Mouse (Mus musculus): ENCODE results near the gene Tbcd. TPM values are rescaled to one million over a fixed set of nuclear protein-coding genes. Genes with fewer than 3 reads are reported as not detected.
A peak's percentile ranks its signal among the peaks of the same experiment; 100 is the strongest.

Tbcd gene
- total RNA-seq, 2 experiments from 2014 or later, result 34.7 to 37.1 TPM

- Histone ChIP-seq H3K4me3 (no peak overlapping the region), H3K27ac (no peak overlapping the region)
- no peak for TF ChIP-seq CTCF (IDR thresholded peaks at IDR 0.05)
- intact Hi-C loops (cut with DNase I), result no loop called here
- no peak for DNase-seq (ENCODE audit: extremely low spot score in 1 of 2, low spot score in 2 of 2)
Observed at GRCm38 (mm10) chr11:121617371-121617770, 165.6 kb downstream of the Tbcd start.

GRCm38 (mm10) chr11:121625007-121625406 is 173.3 kb downstream of the Tbcd start:
- Histone ChIP-seq H3K4me3 (no peak overlapping the region), H3K27ac (no peak overlapping the region)
- intact Hi-C loops (cut with DNase I), result no loop called here
- no peak for DNase-seq (ENCODE audit: extremely low spot score in 1 of 2, low spot score in 2 of 2)
- no peak for TF ChIP-seq CTCF (IDR thresholded peaks at IDR 0.05)

- Histone ChIP-seq H3K4me3 (no peak overlapping the region), H3K27ac (no peak overlapping the region)
- DNase-seq (ENCODE audit: extremely low spot score in 1 of 2, low spot score in 2 of 2), result no peak
- TF ChIP-seq CTCF (IDR thresholded peaks at IDR 0.05), result no peak
- intact Hi-C loops (cut with DNase I), result no loop called here
Observed at GRCm38 (mm10) chr11:121627521-121627920, 175.8 kb downstream of the Tbcd start.

- no peak overlapping the region for H3K4me3 ChIP-seq
- intact Hi-C loops (cut with DNase I), result no loop called here
- no peak for TF ChIP-seq CTCF (IDR thresholded peaks at IDR 0.05)
Observed at GRCm38 (mm10) chr11:121629529-121629928, 177.8 kb downstream of the Tbcd start.

GRCm38 (mm10) chr11:121630406-121630805 is 178.7 kb downstream of the Tbcd start:
- intact Hi-C loops (cut with DNase I), result loop anchor here (1.0 kb wide), 1 partner anchor 178 kb away; no protein-coding TSS in a partner anchor
- peak; percentile 59 for TF ChIP-seq CTCF (IDR thresholded peaks at IDR 0.05)
- Histone ChIP-seq H3K27ac (no peak overlapping the region), H3K4me3 (no peak overlapping the region)
- DNase-seq (ENCODE audit: extremely low spot score in 1 of 2, low spot score in 2 of 2), result no peak

More at GRCm38 (mm10) chr11:121629529-121629928, 177.8 kb downstream of the Tbcd start:
- no peak overlapping the region for H3K27ac ChIP-seq
- DNase-seq (ENCODE audit: extremely low spot score in 1 of 2, low spot score in 2 of 2), result no peak

GRCm38 (mm10) chr11:121631410-121631809 is 179.7 kb downstream of the Tbcd start:
- no peak overlapping the region for H3K4me3 ChIP-seq
- DNase-seq (ENCODE audit: extremely low spot score in 1 of 2, low spot score in 2 of 2), result no peak
- intact Hi-C loops (cut with DNase I), result no loop called here
- no peak for TF ChIP-seq CTCF (IDR thresholded peaks at IDR 0.05)
- H3K27ac ChIP-seq, result no peak overlapping the region

- no peak overlapping the region for H3K4me3 ChIP-seq
- H3K27ac ChIP-seq, result no peak overlapping the region
- intact Hi-C loops (cut with DNase I), result no loop called here
- no peak for DNase-seq (ENCODE audit: extremely low spot score in 1 of 2, low spot score in 2 of 2)
- no peak for TF ChIP-seq CTCF (IDR thresholded peaks at IDR 0.05)
Observed at GRCm38 (mm10) chr11:121636646-121637045, 184.9 kb downstream of the Tbcd start.

GRCm38 (mm10) chr11:121641501-121642145 is 189.9 kb downstream of the Tbcd start:
- DNase-seq (ENCODE audit: extremely low spot score in 1 of 2, low spot score in 2 of 2), result no peak
- Histone ChIP-seq H3K27ac (no peak overlapping the region), H3K4me3 (no peak overlapping the region)
- intact Hi-C loops (cut with DNase I), result no loop called here
- no peak for TF ChIP-seq CTCF (IDR thresholded peaks at IDR 0.05)

- intact Hi-C loops (cut with DNase I), result no loop called here
- no peak for DNase-seq (ENCODE audit: extremely low spot score in 1 of 2, low spot score in 2 of 2)
- peak overlapping the region; percentile 50; the same call in 1 of the 2 replicates for H3K27ac ChIP-seq
- TF ChIP-seq CTCF (IDR thresholded peaks at IDR 0.05), result no peak
- no peak overlapping the region for H3K4me3 ChIP-seq
Observed at GRCm38 (mm10) chr11:121645394-121645793, 193.6 kb downstream of the Tbcd start.

GRCm38 (mm10) chr11:121647321-121647720 is 195.6 kb downstream of the Tbcd start:
- no peak for DNase-seq (ENCODE audit: extremely low spot score in 1 of 2, low spot score in 2 of 2)
- Histone ChIP-seq H3K4me3 (no peak overlapping the region), H3K27ac (no peak overlapping the region)
- intact Hi-C loops (cut with DNase I), result no loop called here
- no peak for TF ChIP-seq CTCF (IDR thresholded peaks at IDR 0.05)

- Histone ChIP-seq H3K4me3 (no peak overlapping the region), H3K27ac (no peak overlapping the region)
- DNase-seq (ENCODE audit: extremely low spot score in 1 of 2, low spot score in 2 of 2), result no peak
- intact Hi-C loops (cut with DNase I), result no loop called here
- no peak for TF ChIP-seq CTCF (IDR thresholded peaks at IDR 0.05)
Observed at GRCm38 (mm10) chr11:121648166-121648565, 196.4 kb downstream of the Tbcd start.

- peak overlapping the region; percentile 24; the same call in 1 of the 2 replicates for H3K27ac ChIP-seq
- TF ChIP-seq CTCF (IDR thresholded peaks at IDR 0.05), result peak; percentile 19
- intact Hi-C loops (cut with DNase I), result loop anchor here (5.0 kb wide), 1 partner anchor 92 kb away; no protein-coding TSS in a partner anchor
- peak; percentile 37 to 43 for DNase-seq (ENCODE audit: extremely low spot score in 1 of 2, low spot score in 2 of 2)
- H3K4me3 ChIP-seq, result no peak overlapping the region
Observed at GRCm38 (mm10) chr11:121649900-121650299, 198.2 kb downstream of the Tbcd start.

GRCm38 (mm10) chr11:121650668-121651067 is 198.9 kb downstream of the Tbcd start:
- peak overlapping the region; percentile 24; the same call in 1 of the 2 replicates for H3K27ac ChIP-seq
- H3K4me3 ChIP-seq, result no peak overlapping the region
- intact Hi-C loops (cut with DNase I), result loop anchor here (5.0 kb wide), 1 partner anchor 92 kb away; no protein-coding TSS in a partner anchor
- no peak for TF ChIP-seq CTCF (IDR thresholded peaks at IDR 0.05)
- DNase-seq (ENCODE audit: extremely low spot score in 1 of 2, low spot score in 2 of 2), result no peak

All from left cerebral cortex, adult 2 months (tissue).